22 mouse cellular contexts compared by ENCODE assay signal in genomic region chr11:96187321-96187720, GRCm38 (mm10). TPM values are rescaled to one million over a fixed set of nuclear protein-coding genes. Genes with fewer than 3 reads are reported as not detected.
"Had no signal": no experiment of that assay in that cellular context is flagged by ENCODE, and none has a peak within 500 bp of the region (broad histone marks: within the 10 kb centered on the region; RNA-seq: fewer than 3 reads in every experiment).

No protein-coding gene starts in this region.

- H3K9me3 ChIP-seq: lung, embryonic 15.5 days; stomach, embryonic 15.5 days had no signal

- H3K4me1 ChIP-seq: lung, embryonic 15.5 days; megakaryocyte, embryonic 14.5 days; midbrain, embryonic 15.5 days; stomach, embryonic 15.5 days had no signal

- H3K9ac ChIP-seq: lung, embryonic 15.5 days; midbrain, embryonic 12.5 days; midbrain, embryonic 15.5 days; neural tube, embryonic 12.5 days; stomach, embryonic 15.5 days had no signal

- ATAC-seq: lung, postnatal 0 days; midbrain, embryonic 15.5 days had no signal

- H3K36me3 ChIP-seq: lung, embryonic 15.5 days; midbrain, embryonic 12.5 days; midbrain, embryonic 15.5 days; neural tube, embryonic 12.5 days; stomach, embryonic 15.5 days had no signal

- H3K4me3 ChIP-seq: lung, embryonic 15.5 days; megakaryocyte, embryonic 14.5 days; midbrain, embryonic 12.5 days; midbrain, embryonic 15.5 days; neural tube, embryonic 12.5 days; stomach, embryonic 15.5 days had no signal

- H3K27ac ChIP-seq: lung, embryonic 15.5 days; macrophage; midbrain, embryonic 12.5 days; midbrain, embryonic 15.5 days; neural tube, embryonic 12.5 days; stomach, embryonic 15.5 days; stomach, postnatal 0 days had no signal

- DNase-seq: lung, adult 2 months; lung, postnatal 14 days; lung, postnatal 36 days; right cerebral cortex, postnatal 14 days; thymus, adult 2 months; thymus, postnatal 25 days; thymus, postnatal 4 days had no signal

- H3K4me2 ChIP-seq: lung, embryonic 15.5 days; midbrain, embryonic 12.5 days; midbrain, embryonic 15.5 days; neural tube, embryonic 12.5 days; stomach, embryonic 15.5 days had no signal

RNA-seq across cellular contexts. Expression of gene Hoxb13, which starts 6.8 kb away (rescaled TPM):
- total RNA-seq: megakaryocyte progenitor cell, adult 5-6 weeks; midbrain, postnatal 0 days; monocyte, adult 5-6 weeks; neutrophil, adult 5-6 weeks had no signal
- polyA plus RNA-seq: lung, adult 2 months; lung, embryonic 15.5 days; lung, postnatal 0 days; macrophage; midbrain, embryonic 12.5 days; midbrain, embryonic 15.5 days; midbrain, postnatal 0 days; neural tube, embryonic 14.5 days; spleen, adult 2 months; stomach, embryonic 15.5 days; stomach, postnatal 0 days had no signal

RNA-seq across cellular contexts. Expression of gene Ttll6, which starts 53.7 kb away (rescaled TPM):
- total RNA-seq: megakaryocyte progenitor cell, adult 5-6 weeks; monocyte, adult 5-6 weeks; neutrophil, adult 5-6 weeks had no signal
- polyA plus RNA-seq: macrophage; midbrain, embryonic 12.5 days; neural tube, embryonic 12.5 days; spleen, adult 2 months had no signal
